Mouse (Mus musculus): ENCODE measurements around the gene Btbd16. TPM values are rescaled to one million over a fixed set of nuclear protein-coding genes. Genes with fewer than 3 reads are reported as not detected.

Btbd16 gene
- polyA plus RNA-seq, 1 experiment from 2014 or later: 0.08 TPM

- ATAC-seq (replicated peaks; ENCODE audit: extremely low read depth, insufficient read depth, low FRiP score): no peak
- Histone ChIP-seq H3K9ac (ENCODE audit: low read length) (no peak overlapping the region), H3K36me3 (ENCODE audit: control insufficient read depth, insufficient read depth) (no peaks in the 10 kb centered on the region), H3K27ac (ENCODE audit: low read length) (no peak overlapping the region), H3K27me3 (ENCODE audit: control insufficient read depth, insufficient read depth, low read length) (no peaks in the 10 kb centered on the region), H3K4me1 (ENCODE audit: control insufficient read depth, insufficient read depth, low read length) (no peaks in the 10 kb centered on the region), H3K4me3 (ENCODE audit: low read length) (no peak overlapping the region), H3K9me3 (replicated peaks; ENCODE audit: control insufficient read depth, low read length) (no peaks in the 10 kb centered on the region), H3K4me2 (ENCODE audit: low read depth, low read length) (no peak overlapping the region)
- 66% methylated on average over 4 of the region's 4 CpGs for WGBS
Observed at GRCm38 (mm10) chr7:130800681-130801080, 26.8 kb downstream of the Btbd16 start.

- H3K4me1 ChIP-seq (ENCODE audit: control insufficient read depth, insufficient read depth, low read length): no peaks in the 10 kb centered on the region
- no peaks in the 10 kb centered on the region for H3K9me3 ChIP-seq (replicated peaks; ENCODE audit: control insufficient read depth, low read length)
- no peak overlapping the region for H3K4me2 ChIP-seq (ENCODE audit: low read depth, low read length)
- no peaks in the 10 kb centered on the region for H3K36me3 ChIP-seq (ENCODE audit: control insufficient read depth, insufficient read depth)
- no peak overlapping the region for H3K9ac ChIP-seq (ENCODE audit: low read length)
- WGBS: 82% methylated on average over 4 of the region's 4 CpGs
- no peak for ATAC-seq (replicated peaks; ENCODE audit: extremely low read depth, insufficient read depth, low FRiP score)
- no peaks in the 10 kb centered on the region for H3K27me3 ChIP-seq (ENCODE audit: control insufficient read depth, insufficient read depth, low read length)
- no peak overlapping the region for H3K27ac ChIP-seq (ENCODE audit: low read length)
- H3K4me3 ChIP-seq (ENCODE audit: low read length): no peak overlapping the region
Observed at GRCm38 (mm10) chr7:130801811-130802210, 27.9 kb downstream of the Btbd16 start.

- H3K27ac ChIP-seq (ENCODE audit: low read length): no peak overlapping the region
- H3K9me3 ChIP-seq (replicated peaks; ENCODE audit: control insufficient read depth, low read length): no peaks in the 10 kb centered on the region
- H3K4me2 ChIP-seq (ENCODE audit: low read depth, low read length): no peak overlapping the region
- H3K4me1 ChIP-seq (ENCODE audit: control insufficient read depth, insufficient read depth, low read length): peaks cover 7% of the 10 kb centered on the region
- no peaks in the 10 kb centered on the region for H3K36me3 ChIP-seq (ENCODE audit: control insufficient read depth, insufficient read depth)
- 92% methylated on average over 8 of the region's 8 CpGs for WGBS
- ATAC-seq (replicated peaks; ENCODE audit: extremely low read depth, insufficient read depth, low FRiP score): no peak
- no peaks in the 10 kb centered on the region for H3K27me3 ChIP-seq (ENCODE audit: control insufficient read depth, insufficient read depth, low read length)
- H3K9ac ChIP-seq (ENCODE audit: low read length): no peak overlapping the region
- no peak overlapping the region for H3K4me3 ChIP-seq (ENCODE audit: low read length)
Observed at GRCm38 (mm10) chr7:130803251-130803825, 29.5 kb downstream of the Btbd16 start.

- no peak overlapping the region for H3K4me2 ChIP-seq (ENCODE audit: low read depth, low read length)
- no peaks in the 10 kb centered on the region for H3K9me3 ChIP-seq (replicated peaks; ENCODE audit: control insufficient read depth, low read length)
- H3K27ac ChIP-seq (ENCODE audit: low read length): no peak overlapping the region
- WGBS: 75% methylated on average over 5 of the region's 5 CpGs
- no peak overlapping the region for H3K4me3 ChIP-seq (ENCODE audit: low read length)
- H3K36me3 ChIP-seq (ENCODE audit: control insufficient read depth, insufficient read depth): no peaks in the 10 kb centered on the region
- H3K9ac ChIP-seq (ENCODE audit: low read length): no peak overlapping the region
- ATAC-seq (replicated peaks; ENCODE audit: extremely low read depth, insufficient read depth, low FRiP score): no peak
- peaks cover 7% of the 10 kb centered on the region for H3K4me1 ChIP-seq (ENCODE audit: control insufficient read depth, insufficient read depth, low read length)
- no peaks in the 10 kb centered on the region for H3K27me3 ChIP-seq (ENCODE audit: control insufficient read depth, insufficient read depth, low read length)
Observed at GRCm38 (mm10) chr7:130804991-130805390, 31.1 kb downstream of the Btbd16 start.

- no peak overlapping the region for H3K27ac ChIP-seq (ENCODE audit: low read length)
- H3K27me3 ChIP-seq (ENCODE audit: control insufficient read depth, insufficient read depth, low read length): no peaks in the 10 kb centered on the region
- H3K4me1 ChIP-seq (ENCODE audit: control insufficient read depth, insufficient read depth, low read length): peaks cover 7% of the 10 kb centered on the region
- no peaks in the 10 kb centered on the region for H3K9me3 ChIP-seq (replicated peaks; ENCODE audit: control insufficient read depth, low read length)
- no peak overlapping the region for H3K4me2 ChIP-seq (ENCODE audit: low read depth, low read length)
- ATAC-seq (replicated peaks; ENCODE audit: extremely low read depth, insufficient read depth, low FRiP score): peak; percentile 78
- WGBS: 37% methylated on average over 8 of the region's 8 CpGs
- no peaks in the 10 kb centered on the region for H3K36me3 ChIP-seq (ENCODE audit: control insufficient read depth, insufficient read depth)
- no peak overlapping the region for H3K4me3 ChIP-seq (ENCODE audit: low read length)
- H3K9ac ChIP-seq (ENCODE audit: low read length): no peak overlapping the region
Observed at GRCm38 (mm10) chr7:130807749-130808148, 33.9 kb downstream of the Btbd16 start.

GRCm38 (mm10) chr7:130808694-130809093 lies 34.8 kb downstream of the Btbd16 start:
- H3K4me2 ChIP-seq (ENCODE audit: low read depth, low read length): no peak overlapping the region
- no peak overlapping the region for H3K27ac ChIP-seq (ENCODE audit: low read length)
- no peaks in the 10 kb centered on the region for H3K36me3 ChIP-seq (ENCODE audit: control insufficient read depth, insufficient read depth)
- no peaks in the 10 kb centered on the region for H3K27me3 ChIP-seq (ENCODE audit: control insufficient read depth, insufficient read depth, low read length)
- no peak overlapping the region for H3K9ac ChIP-seq (ENCODE audit: low read length)
- no peaks in the 10 kb centered on the region for H3K9me3 ChIP-seq (replicated peaks; ENCODE audit: control insufficient read depth, low read length)
- no peak overlapping the region for H3K4me3 ChIP-seq (ENCODE audit: low read length)
- 44% methylated on average over 6 of the region's 6 CpGs for WGBS
- peaks cover 7% of the 10 kb centered on the region for H3K4me1 ChIP-seq (ENCODE audit: control insufficient read depth, insufficient read depth, low read length)
- no peak for ATAC-seq (replicated peaks; ENCODE audit: extremely low read depth, insufficient read depth, low FRiP score)

- 71% methylated on average over 4 of the region's 4 CpGs for WGBS
- no peak overlapping the region for H3K27ac ChIP-seq (ENCODE audit: low read length)
- ATAC-seq (replicated peaks; ENCODE audit: extremely low read depth, insufficient read depth, low FRiP score): no peak
Observed at GRCm38 (mm10) chr7:130810238-130810637, 36.4 kb downstream of the Btbd16 start.

GRCm38 (mm10) chr7:130812407-130812806 lies 38.5 kb downstream of the Btbd16 start:
- H3K36me3 ChIP-seq (ENCODE audit: control insufficient read depth, insufficient read depth): no peaks in the 10 kb centered on the region
- H3K4me2 ChIP-seq (ENCODE audit: low read depth, low read length): no peak overlapping the region
- H3K27ac ChIP-seq (ENCODE audit: low read length): no peak overlapping the region
- H3K9ac ChIP-seq (ENCODE audit: low read length): no peak overlapping the region
- H3K27me3 ChIP-seq (ENCODE audit: control insufficient read depth, insufficient read depth, low read length): no peaks in the 10 kb centered on the region
- H3K4me1 ChIP-seq (ENCODE audit: control insufficient read depth, insufficient read depth, low read length): peaks cover 5% of the 10 kb centered on the region
- no peaks in the 10 kb centered on the region for H3K9me3 ChIP-seq (replicated peaks; ENCODE audit: control insufficient read depth, low read length)
- ATAC-seq (replicated peaks; ENCODE audit: extremely low read depth, insufficient read depth, low FRiP score): no peak
- H3K4me3 ChIP-seq (ENCODE audit: low read length): no peak overlapping the region
- WGBS: 37% methylated on average over 16 of the region's 16 CpGs

More at GRCm38 (mm10) chr7:130810238-130810637, 36.4 kb downstream of the Btbd16 start:
- H3K4me3 ChIP-seq (ENCODE audit: low read length): no peak overlapping the region
- no peaks in the 10 kb centered on the region for H3K36me3 ChIP-seq (ENCODE audit: control insufficient read depth, insufficient read depth)
- no peaks in the 10 kb centered on the region for H3K9me3 ChIP-seq (replicated peaks; ENCODE audit: control insufficient read depth, low read length)
- H3K4me2 ChIP-seq (ENCODE audit: low read depth, low read length): no peak overlapping the region
- H3K9ac ChIP-seq (ENCODE audit: low read length): no peak overlapping the region
- no peaks in the 10 kb centered on the region for H3K27me3 ChIP-seq (ENCODE audit: control insufficient read depth, insufficient read depth, low read length)
- H3K4me1 ChIP-seq (ENCODE audit: control insufficient read depth, insufficient read depth, low read length): peaks cover 7% of the 10 kb centered on the region

GRCm38 (mm10) chr7:130815601-130816000 lies 41.7 kb downstream of the Btbd16 start:
- Histone ChIP-seq H3K9ac (ENCODE audit: low read length) (no peak overlapping the region), H3K9me3 (replicated peaks; ENCODE audit: control insufficient read depth, low read length) (no peaks in the 10 kb centered on the region), H3K4me1 (ENCODE audit: control insufficient read depth, insufficient read depth, low read length) (peaks cover 13% of the 10 kb centered on the region), H3K4me2 (ENCODE audit: low read depth, low read length) (no peak overlapping the region), H3K27me3 (ENCODE audit: control insufficient read depth, insufficient read depth, low read length) (no peaks in the 10 kb centered on the region; the same call in 1 of the 2 replicates), H3K4me3 (ENCODE audit: low read length) (no peak overlapping the region), H3K36me3 (ENCODE audit: control insufficient read depth, insufficient read depth) (no peaks in the 10 kb centered on the region), H3K27ac (ENCODE audit: low read length) (no peak overlapping the region)
- WGBS: 90% methylated on average over 10 of the region's 10 CpGs
- no peak for ATAC-seq (replicated peaks; ENCODE audit: extremely low read depth, insufficient read depth, low FRiP score)
